Comparison of ENCODE assay signal across 10 mouse cellular contexts in the genomic region with DNA sequence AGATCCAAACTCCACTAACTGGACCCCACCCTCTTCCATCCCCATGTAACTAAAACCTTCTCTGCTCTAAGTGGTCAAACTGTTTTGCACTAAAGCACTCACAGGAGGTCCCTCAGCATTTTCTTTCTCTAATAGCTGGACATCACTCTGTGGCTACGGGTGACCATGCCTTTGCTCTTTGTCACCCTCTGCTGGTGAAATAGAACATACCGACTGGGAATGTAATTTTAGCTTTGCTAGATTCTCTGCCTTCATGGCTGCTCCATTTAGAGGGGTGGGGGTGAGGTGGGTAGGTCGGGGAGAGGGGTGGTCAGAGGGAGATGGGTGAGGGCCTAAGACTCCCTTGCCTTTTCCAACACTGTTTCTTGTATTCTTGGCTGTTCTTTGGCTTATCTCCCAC. TPM values are rescaled to one million over a fixed set of nuclear protein-coding genes. Genes with fewer than 3 reads are reported as not detected.
DNase-seq lines count a peak whose midpoint lies in the region; ATAC-seq and TF ChIP-seq lines count a peak whose summit lies in the region.
"Had no signal": no experiment of that assay in that cellular context is flagged by ENCODE, and none has a peak within 500 bp of the region (broad histone marks: within the 10 kb centered on the region; RNA-seq: fewer than 3 reads in every experiment).

No protein-coding gene starts in this region.

- H3K27ac ChIP-seq in heart, embryonic 11.5 days (ENCODE audit: low read depth, low read length) = no peak overlapping the region
- H3K27ac ChIP-seq in MEL (ENCODE audit: control insufficient read depth, low read depth, low read length) = no peak overlapping the region
- no peak overlapping the region for H3K27ac ChIP-seq in forebrain, embryonic 13.5 days
- no peak overlapping the region for H3K27ac ChIP-seq in forebrain, embryonic 12.5 days
- H3K27ac ChIP-seq: limb, embryonic 13.5 days; stomach, embryonic 15.5 days had no signal

- ATAC-seq in heart, embryonic 11.5 days (replicated peaks; ENCODE audit: insufficient number of reproducible peaks, low FRiP score, low TSS enrichment) = no peak
- no peak for ATAC-seq in forebrain, embryonic 13.5 days
- ATAC-seq in forebrain, embryonic 12.5 days (ENCODE audit: low FRiP score) = no peak

- peak; percentile 59 to 77 for DNase-seq in heart, postnatal 10 days
- DNase-seq in 3T3-L1 (ENCODE audit: low read depth, low spot score) = peak; percentile 78
- DNase-seq in MEL (ENCODE audit: low read depth, low spot score) = peak; percentile 58
- peak; percentile 53 for DNase-seq in embryo, embryonic 11.5 days (ENCODE audit: low read depth, low spot score)
- DNase-seq in lung, postnatal 10 days = peak; percentile 72

- no peak overlapping the region for H3K4me3 ChIP-seq in heart, embryonic 11.5 days (ENCODE audit: low read depth, low read length)
- no peak overlapping the region for H3K4me3 ChIP-seq in MEL (ENCODE audit: control insufficient read depth in 1 of 2, insufficient read depth in 1 of 2, low read depth in 2 of 2, low read length in 2 of 2)
- no peak overlapping the region for H3K4me3 ChIP-seq in forebrain, embryonic 13.5 days
- no peak overlapping the region for H3K4me3 ChIP-seq in forebrain, embryonic 12.5 days (replicated peaks)
- H3K4me3 ChIP-seq: limb, embryonic 13.5 days; stomach, embryonic 15.5 days had no signal

- peaks cover 5% of the 10 kb centered on the region for H3K4me1 ChIP-seq in heart, embryonic 11.5 days (ENCODE audit: control insufficient read depth, insufficient read depth, low read length)
- peaks cover 2 to 12% of the 10 kb centered on the region in 2 experiments; a peak in 3 of 4 replicates for H3K4me1 ChIP-seq in MEL (ENCODE audit: control insufficient read depth in 1 of 2, insufficient read depth in 2 of 2, low read length in 2 of 2)
- H3K4me1 ChIP-seq in forebrain, embryonic 13.5 days = peaks cover 8% of the 10 kb centered on the region
- H3K4me1 ChIP-seq in forebrain, embryonic 12.5 days = peaks cover 9% of the 10 kb centered on the region

- H3K4me2 ChIP-seq in heart, embryonic 11.5 days = no peak overlapping the region
- H3K4me2 ChIP-seq in forebrain, embryonic 13.5 days = no peak overlapping the region
- H3K4me2 ChIP-seq in forebrain, embryonic 12.5 days = no peak overlapping the region
- H3K4me2 ChIP-seq: limb, embryonic 13.5 days; stomach, embryonic 15.5 days had no signal

- 8% methylated on average over 3 of the region's 3 CpGs for WGBS in heart, embryonic 11.5 days (ENCODE audit: insufficient replicate concordance)
- WGBS in forebrain, embryonic 13.5 days = 4% methylated on average over 3 of the region's 3 CpGs
- 5% methylated on average over 3 of the region's 3 CpGs for WGBS in forebrain, embryonic 12.5 days

- no peak overlapping the region for H3K9ac ChIP-seq in heart, embryonic 11.5 days (ENCODE audit: low read depth, low read length)
- H3K9ac ChIP-seq in MEL (ENCODE audit: control insufficient read depth, low read depth, low read length, poor library complexity, severe bottlenecking) = no peak overlapping the region
- no peak overlapping the region for H3K9ac ChIP-seq in forebrain, embryonic 13.5 days
- H3K9ac ChIP-seq in forebrain, embryonic 12.5 days = no peak overlapping the region
- H3K9ac ChIP-seq: limb, embryonic 13.5 days; stomach, embryonic 15.5 days had no signal

- intact Hi-C loops in heart, postnatal 10 days (cut with DNase I) = loop anchor here (1.0 kb wide), 1 partner anchor 79 kb away; no protein-coding TSS in a partner anchor

- TF ChIP-seq POLR2A in MEL (IDR thresholded peaks at IDR 0.05; ENCODE audit: control insufficient read depth in 1 of 2, insufficient read depth in 1 of 2, low read depth in 1 of 2, low read length in 2 of 2, poor library complexity in 1 of 2) = no peak

- peaks cover 7% of the 10 kb centered on the region for H3K79me2 ChIP-seq in MEL (ENCODE audit: control insufficient read depth, insufficient read depth, low read length, poor library complexity)

- no peaks in the 10 kb centered on the region for H3K27me3 ChIP-seq in heart, embryonic 11.5 days (ENCODE audit: control insufficient read depth, insufficient read depth, low read length)
- no peaks in the 10 kb centered on the region for H3K27me3 ChIP-seq in MEL (ENCODE audit: control insufficient read depth in 1 of 2, insufficient read depth in 2 of 2, low read length in 2 of 2)
- H3K27me3 ChIP-seq in forebrain, embryonic 13.5 days = no peaks in the 10 kb centered on the region
- H3K27me3 ChIP-seq in forebrain, embryonic 12.5 days = no peaks in the 10 kb centered on the region
- H3K27me3 ChIP-seq: limb, embryonic 13.5 days; stomach, embryonic 15.5 days had no signal

- H3K36me3 ChIP-seq in heart, embryonic 11.5 days (ENCODE audit: control insufficient read depth, insufficient read depth, low read length) = peaks cover 17% of the 10 kb centered on the region
- peaks cover 3 to 7% of the 10 kb centered on the region in 2 experiments; a peak in 3 of 4 replicates for H3K36me3 ChIP-seq in MEL (ENCODE audit: control insufficient read depth in 1 of 2, insufficient read depth in 2 of 2, low read length in 2 of 2)
- H3K36me3 ChIP-seq in forebrain, embryonic 13.5 days (ENCODE audit: poor library complexity, severe bottlenecking) = peaks cover 32% of the 10 kb centered on the region
- peaks cover 31% of the 10 kb centered on the region for H3K36me3 ChIP-seq in forebrain, embryonic 12.5 days (replicated peaks)

- TF ChIP-seq RAD21 in MEL (IDR thresholded peaks at IDR 0.05; ENCODE audit: low read depth, low read length) = peak; percentile 37

- no peak for TF ChIP-seq EP300 in MEL (IDR thresholded peaks at IDR 0.05; ENCODE audit: low read depth in 1 of 2, low read length in 2 of 2)

- TF ChIP-seq CTCF in MEL (IDR thresholded peaks at IDR 0.05 in 2 of 3, conservative IDR thresholded peaks at IDR 0.05 in 1 of 3; ENCODE audit: control insufficient read depth in 1 of 3, insufficient read depth in 1 of 3, low read depth in 2 of 3, low read length in 3 of 3, poor library complexity in 1 of 3, severe bottlenecking in 1 of 3) = peak; percentile 61 to 91 (median 75)

- H3K9me3 ChIP-seq in heart, embryonic 11.5 days (replicated peaks; ENCODE audit: control insufficient read depth, low read length) = no peaks in the 10 kb centered on the region
- H3K9me3 ChIP-seq in MEL (replicated peaks; ENCODE audit: insufficient read depth, low read length) = no peaks in the 10 kb centered on the region
- H3K9me3 ChIP-seq in forebrain, embryonic 13.5 days (replicated peaks) = no peaks in the 10 kb centered on the region
- H3K9me3 ChIP-seq in forebrain, embryonic 12.5 days = no peaks in the 10 kb centered on the region
- H3K9me3 ChIP-seq: limb, embryonic 13.5 days; stomach, embryonic 15.5 days had no signal

TF ChIP-seq in MEL, 35 proteins besides CTCF, POLR2A, EP300 and RAD21:
- no peak for TF ChIP-seq MAFK (IDR thresholded peaks at IDR 0.05; ENCODE audit: borderline replicate concordance, low read depth, low read length)
- TF ChIP-seq TAL1 (IDR thresholded peaks at IDR 0.05; ENCODE audit: low read length) = no peak
- peak; percentile 67 for TF ChIP-seq SMC3 (IDR thresholded peaks at IDR 0.05; ENCODE audit: low read depth, low read length)
- TF ChIP-seq ZMIZ1 (IDR thresholded peaks at IDR 0.05; ENCODE audit: low read depth, low read length) = no peak

RNA-seq across cellular contexts. Expression of gene Cmtm6, which starts 3.6 kb away (rescaled TPM):
- total RNA-seq in heart, postnatal 10 days (2021) = 10 to 100 TPM; 34.5 to 37.8 TPM
- 35.6 and 39.5 TPM in 2 replicates for polyA plus RNA-seq in heart, embryonic 11.5 days (2014; fragmentation: Nextera tagmentation; extraction: Ambion mirVana)
- 17.6 and 21.0 TPM in 2 replicates for total RNA-seq in MEL (2012; rRNA removed)
- polyA plus RNA-seq in MEL (2012; ENCODE audit: insufficient read depth in 1 of 2, insufficient read length in 2 of 2, low read depth in 1 of 2, low replicate concordance in 2 of 2, missing spikeins in 1 of 2) = 10 to 100 TPM in 1 of 2 experiments, not detected in 1; 21.7 TPM
- polyA plus RNA-seq in forebrain, embryonic 13.5 days (2015; fragmentation: Nextera tagmentation; extraction: Ambion mirVana) = 23.3 and 23.6 TPM in 2 replicates
- polyA plus RNA-seq in forebrain, embryonic 12.5 days (2016; fragmentation: Nextera tagmentation; extraction: Ambion mirVana) = 25.4 and 25.6 TPM in 2 replicates

RNA-seq across cellular contexts. Expression of gene Dync1li1, which starts 38.7 kb away (rescaled TPM):
- 10 to 100 TPM; 84.8 to 91.7 TPM for total RNA-seq in heart, postnatal 10 days (2021)
- polyA plus RNA-seq in heart, embryonic 11.5 days (2014; fragmentation: Nextera tagmentation; extraction: Ambion mirVana) = 66.9 and 76.1 TPM in 2 replicates
- total RNA-seq in MEL (2012; rRNA removed) = 35.2 TPM in 2 replicates
- 10 to 100 TPM in 1 of 2 experiments, not detected in 1; 40.0 TPM for polyA plus RNA-seq in MEL (2012; ENCODE audit: insufficient read depth in 1 of 2, insufficient read length in 2 of 2, low read depth in 1 of 2, low replicate concordance in 2 of 2, missing spikeins in 1 of 2)
- polyA plus RNA-seq in forebrain, embryonic 13.5 days (2015; fragmentation: Nextera tagmentation; extraction: Ambion mirVana) = 100 and 108 TPM in 2 replicates
- 101 and 104 TPM in 2 replicates for polyA plus RNA-seq in forebrain, embryonic 12.5 days (2016; fragmentation: Nextera tagmentation; extraction: Ambion mirVana)

RNA-seq across cellular contexts. Expression of gene Cmtm7, which starts 54.3 kb away (rescaled TPM):
- total RNA-seq in heart, postnatal 10 days (2021) = 10 to 100 TPM; 25.7 to 26.9 TPM
- 105 and 121 TPM in 2 replicates for polyA plus RNA-seq in heart, embryonic 11.5 days (2014; fragmentation: Nextera tagmentation; extraction: Ambion mirVana)
- 290 and 352 TPM in 2 replicates for total RNA-seq in MEL (2012; rRNA removed)
- polyA plus RNA-seq in MEL (2012; ENCODE audit: insufficient read depth in 1 of 2, insufficient read length in 2 of 2, low read depth in 1 of 2, low replicate concordance in 2 of 2, missing spikeins in 1 of 2) = 100 to 1,000 TPM in 1 of 2 experiments, not detected in 1; 545 TPM
- 25.7 and 28.5 TPM in 2 replicates for polyA plus RNA-seq in forebrain, embryonic 13.5 days (2015; fragmentation: Nextera tagmentation; extraction: Ambion mirVana)
- 32.3 and 41.2 TPM in 2 replicates for polyA plus RNA-seq in forebrain, embryonic 12.5 days (2016; fragmentation: Nextera tagmentation; extraction: Ambion mirVana)
